Mouse (Mus musculus): ENCODE results near the gene Blvrb. TPM values are rescaled to one million over a fixed set of nuclear protein-coding genes. Genes with fewer than 3 reads are reported as not detected.

Gene Blvrb
- polyA plus RNA-seq, 2 experiments: 673 to 1,114 TPM

DNA sequence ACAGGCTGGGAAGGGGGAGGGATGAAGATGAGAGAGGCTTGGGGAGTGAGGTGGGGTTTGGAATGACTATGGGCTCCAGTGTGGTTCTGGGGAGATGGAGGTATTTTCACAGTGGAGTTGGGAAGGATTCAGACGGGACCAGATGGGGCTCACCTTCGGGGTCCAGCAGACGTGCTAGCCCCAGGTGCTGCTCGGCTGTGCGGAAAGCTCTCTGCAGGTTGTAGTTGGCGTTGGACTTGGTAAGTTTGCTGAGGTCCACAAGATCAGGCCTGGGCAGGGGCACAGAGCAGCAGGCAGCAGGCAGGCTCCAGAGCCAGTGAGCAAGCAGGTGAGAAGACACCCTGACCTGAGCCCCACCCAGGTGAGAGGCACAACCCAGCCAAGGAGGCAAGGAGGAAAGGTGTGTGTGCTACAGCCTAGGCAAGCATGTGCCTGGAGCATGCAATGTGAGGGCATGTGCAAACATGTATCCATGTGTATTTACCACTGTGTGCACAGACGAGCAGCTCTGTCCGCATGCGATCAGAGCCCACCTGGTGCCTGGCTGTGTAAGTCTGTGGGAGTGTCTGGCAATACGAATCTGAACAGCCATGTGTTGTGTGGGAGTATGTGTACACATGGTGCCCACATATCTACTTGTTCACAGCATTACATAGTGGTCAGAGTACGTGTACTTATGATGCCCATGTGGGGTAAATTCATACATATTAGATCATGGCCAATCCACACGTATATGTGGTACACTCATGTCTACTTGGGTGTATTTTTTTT, 24.0 kb upstream of the Blvrb start:
- DNase-seq (ENCODE audit: low read depth in 3 of 3, low spot score in 3 of 3) (no peak), ATAC-seq (ENCODE audit: insufficient read depth) (no peak)
- H3K9ac ChIP-seq (replicated peaks): no peak overlapping the region
- 67% methylated on average over 12 of the region's 12 CpGs for WGBS (ENCODE audit: insufficient replicate concordance)
- no peaks in the 10 kb centered on the region for H3K9me3 ChIP-seq (ENCODE audit: control insufficient read depth, low read length)
- H3K4me2 ChIP-seq (ENCODE audit: low read depth): no peak overlapping the region
- no peak for TF ChIP-seq CTCF (IDR thresholded peaks at IDR 0.05; ENCODE audit: low read depth)
- no peak for TF ChIP-seq EP300 (IDR thresholded peaks at IDR 0.05; ENCODE audit: low read depth)
- no peak overlapping the region for H3K27ac ChIP-seq
- H3K4me1 ChIP-seq (replicated peaks; ENCODE audit: control insufficient read depth in 2 of 2, insufficient read depth in 2 of 2, low read length in 1 of 2): no peaks in the 10 kb centered on the region
- H3K36me3 ChIP-seq (replicated peaks; ENCODE audit: control insufficient read depth, insufficient read depth, low read depth): no peaks in the 10 kb centered on the region
- no peaks in the 10 kb centered on the region for H3K27me3 ChIP-seq (ENCODE audit: control insufficient read depth, insufficient read depth, low read length)
- no peak overlapping the region for H3K4me3 ChIP-seq (ENCODE audit: insufficient read depth in 1 of 2, low read depth in 2 of 2, low read length in 2 of 2)

DNA sequence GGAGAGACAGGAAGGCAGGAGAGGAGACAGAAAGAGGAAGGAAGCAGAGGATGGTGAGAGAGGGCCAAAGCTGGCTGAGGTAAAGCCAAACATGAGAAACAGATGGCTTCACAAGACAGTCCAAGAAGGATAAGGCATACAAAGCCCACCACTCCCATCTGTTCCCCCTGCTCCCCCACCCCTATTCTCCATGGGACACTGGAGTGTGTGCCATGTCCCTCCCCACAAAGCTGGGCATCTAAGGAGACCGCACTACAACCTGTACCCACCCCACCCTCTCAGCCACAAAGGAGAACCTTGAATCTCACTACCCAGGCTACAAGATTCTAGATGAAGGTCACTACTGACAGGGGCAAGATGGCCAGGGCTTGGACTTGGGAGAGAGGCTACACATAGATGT, 20.4 kb upstream of the Blvrb start:
- Histone ChIP-seq H3K36me3 (replicated peaks; ENCODE audit: control insufficient read depth, insufficient read depth, low read depth) (no peaks in the 10 kb centered on the region), H3K9me3 (ENCODE audit: control insufficient read depth, low read length) (peaks cover 4% of the 10 kb centered on the region), H3K9ac (replicated peaks) (no peak overlapping the region), H3K27ac (no peak overlapping the region), H3K4me3 (ENCODE audit: insufficient read depth in 1 of 2, low read depth in 2 of 2, low read length in 2 of 2) (no peak overlapping the region), H3K4me2 (ENCODE audit: low read depth) (no peak overlapping the region), H3K27me3 (ENCODE audit: control insufficient read depth, insufficient read depth, low read length) (peaks cover 4% of the 10 kb centered on the region; the same call in 1 of the 2 replicates), H3K4me1 (replicated peaks; ENCODE audit: control insufficient read depth in 2 of 2, insufficient read depth in 2 of 2, low read length in 1 of 2) (no peaks in the 10 kb centered on the region)
- no peak for TF ChIP-seq CTCF (IDR thresholded peaks at IDR 0.05; ENCODE audit: low read depth)
- no peak for TF ChIP-seq EP300 (IDR thresholded peaks at IDR 0.05; ENCODE audit: low read depth)
- 73% methylated on average over 1 of the region's 1 CpGs for WGBS (ENCODE audit: insufficient replicate concordance)
- no peak for ATAC-seq (ENCODE audit: insufficient read depth)
- no peak for DNase-seq (ENCODE audit: low read depth in 3 of 3, low spot score in 3 of 3)

GRCm38 (mm10) chr7:27428002-27428401, 19.8 kb upstream of the Blvrb start:
- WGBS (ENCODE audit: insufficient replicate concordance): 69% methylated on average over 11 of the region's 11 CpGs
- no peak for DNase-seq (ENCODE audit: low read depth in 3 of 3, low spot score in 3 of 3)
- no peaks in the 10 kb centered on the region for H3K4me1 ChIP-seq (replicated peaks; ENCODE audit: control insufficient read depth in 2 of 2, insufficient read depth in 2 of 2, low read length in 1 of 2)

GRCm38 (mm10) chr7:27429135-27429534, 18.6 kb upstream of the Blvrb start:
- ATAC-seq (ENCODE audit: insufficient read depth) (no peak), DNase-seq (ENCODE audit: low read depth in 3 of 3, low spot score in 3 of 3) (no peak)
- Histone ChIP-seq H3K27ac (no peak overlapping the region), H3K4me2 (ENCODE audit: low read depth) (no peak overlapping the region), H3K36me3 (replicated peaks; ENCODE audit: control insufficient read depth, insufficient read depth, low read depth) (no peaks in the 10 kb centered on the region), H3K9me3 (ENCODE audit: control insufficient read depth, low read length) (peaks cover 4% of the 10 kb centered on the region), H3K4me1 (replicated peaks; ENCODE audit: control insufficient read depth in 2 of 2, insufficient read depth in 2 of 2, low read length in 1 of 2) (peaks cover 0 to 3% of the 10 kb centered on the region in 2 experiments; a peak in 1 of 4 replicates), H3K4me3 (ENCODE audit: insufficient read depth in 1 of 2, low read depth in 2 of 2, low read length in 2 of 2) (no peak overlapping the region), H3K9ac (replicated peaks) (no peak overlapping the region), H3K27me3 (ENCODE audit: control insufficient read depth, insufficient read depth, low read length) (peaks cover 18% of the 10 kb centered on the region)
- WGBS (ENCODE audit: insufficient replicate concordance): 45% methylated on average over 2 of the region's 2 CpGs
- TF ChIP-seq CTCF (IDR thresholded peaks at IDR 0.05; ENCODE audit: low read depth): peak; percentile 53
- TF ChIP-seq EP300 (IDR thresholded peaks at IDR 0.05; ENCODE audit: low read depth): no peak

More at GRCm38 (mm10) chr7:27428002-27428401, 19.8 kb upstream of the Blvrb start:
- Histone ChIP-seq H3K27ac (no peak overlapping the region), H3K9me3 (ENCODE audit: control insufficient read depth, low read length) (peaks cover 4% of the 10 kb centered on the region), H3K27me3 (ENCODE audit: control insufficient read depth, insufficient read depth, low read length) (peaks cover 7% of the 10 kb centered on the region), H3K36me3 (replicated peaks; ENCODE audit: control insufficient read depth, insufficient read depth, low read depth) (no peaks in the 10 kb centered on the region), H3K9ac (replicated peaks) (no peak overlapping the region), H3K4me2 (ENCODE audit: low read depth) (no peak overlapping the region), H3K4me3 (ENCODE audit: insufficient read depth in 1 of 2, low read depth in 2 of 2, low read length in 2 of 2) (no peak overlapping the region)
- TF ChIP-seq EP300 (IDR thresholded peaks at IDR 0.05; ENCODE audit: low read depth): no peak
- no peak for TF ChIP-seq CTCF (IDR thresholded peaks at IDR 0.05; ENCODE audit: low read depth)
- no peak for ATAC-seq (ENCODE audit: insufficient read depth)

DNA sequence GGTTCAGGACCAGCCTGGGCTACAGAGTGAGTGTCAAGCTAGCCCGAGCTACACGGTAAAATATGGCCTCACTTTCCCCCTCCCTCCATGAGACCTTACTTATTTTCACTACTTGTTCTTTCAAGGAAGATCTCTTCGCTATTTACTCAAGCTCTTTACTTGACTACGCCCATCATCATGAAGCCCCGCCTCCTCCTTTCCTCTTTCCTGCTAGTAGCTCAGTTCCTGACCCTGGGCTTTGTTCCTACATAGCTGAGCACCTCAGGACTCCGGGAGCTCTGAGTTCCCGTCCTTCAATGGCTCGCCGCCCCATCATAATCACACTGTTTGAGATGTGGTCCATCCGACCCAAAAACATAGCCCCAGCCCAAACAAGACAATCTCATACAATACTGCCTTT, 14.4 kb upstream of the Blvrb start:
- no peak for ATAC-seq (ENCODE audit: insufficient read depth)

More for the DNA sequence above, 14.4 kb upstream of the Blvrb start:
- Histone ChIP-seq H3K9ac (replicated peaks) (no peak overlapping the region), H3K9me3 (ENCODE audit: control insufficient read depth, low read length) (peaks cover 4% of the 10 kb centered on the region), H3K27me3 (ENCODE audit: control insufficient read depth, insufficient read depth, low read length) (peaks cover 32% of the 10 kb centered on the region), H3K4me2 (ENCODE audit: low read depth) (no peak overlapping the region), H3K4me3 (ENCODE audit: insufficient read depth in 1 of 2, low read depth in 2 of 2, low read length in 2 of 2) (no peak overlapping the region), H3K4me1 (replicated peaks; ENCODE audit: control insufficient read depth in 2 of 2, insufficient read depth in 2 of 2, low read length in 1 of 2) (peaks cover 0 to 4% of the 10 kb centered on the region in 2 experiments; a peak in 2 of 4 replicates), H3K36me3 (replicated peaks; ENCODE audit: control insufficient read depth, insufficient read depth, low read depth) (no peaks in the 10 kb centered on the region), H3K27ac (no peak overlapping the region)
- no peak for DNase-seq (ENCODE audit: low read depth in 3 of 3, low spot score in 3 of 3)
- TF ChIP-seq EP300 (IDR thresholded peaks at IDR 0.05; ENCODE audit: low read depth) (no peak), CTCF (IDR thresholded peaks at IDR 0.05; ENCODE audit: low read depth) (no peak)
- 19% methylated on average over 10 of the region's 10 CpGs for WGBS (ENCODE audit: insufficient replicate concordance)
